Comparison of ENCODE assay signal across 8 mouse cellular contexts in genomic region chr7:44527483-44528398, GRCm38 (mm10). TPM values are rescaled to one million over a fixed set of nuclear protein-coding genes. Genes with fewer than 3 reads are reported as not detected.
DNase-seq lines count a peak whose midpoint lies in the region; ATAC-seq lines count a peak whose summit lies in the region.

No protein-coding gene starts in this region.

- H3K27ac ChIP-seq in hindbrain, embryonic 11.5 days (ENCODE audit: low read depth, low read length): no peak overlapping the region
- 0 out of 2 replicates have a peak overlapping the region, but pooled peaks have one; percentile 1 for H3K27ac ChIP-seq in lung, embryonic 15.5 days

- no peaks in the 10 kb centered on the region for H3K9me3 ChIP-seq in hindbrain, embryonic 11.5 days (ENCODE audit: control insufficient read depth, low read length)
- H3K9me3 ChIP-seq in lung, embryonic 15.5 days: no peaks in the 10 kb centered on the region

- H3K4me1 ChIP-seq in hindbrain, embryonic 11.5 days (replicated peaks; ENCODE audit: control insufficient read depth, insufficient read depth, low read length): peaks cover 4% of the 10 kb centered on the region; the same call in 1 of the 2 replicates
- peaks cover 21% of the 10 kb centered on the region for H3K4me1 ChIP-seq in lung, embryonic 15.5 days

- DNase-seq in Muller cell, postnatal 12 days (ENCODE audit: inconsistent ontology term): peak; percentile 62
- DNase-seq in cerebellum, adult 8-10 months: peak; percentile 82
- peak; percentile 68 for DNase-seq in forelimb bud, embryonic 11.5 days (ENCODE audit: low read depth, low spot score)
- DNase-seq in hindbrain, embryonic 11.5 days (ENCODE audit: low spot score): peak; percentile 80
- peak; percentile 81 for DNase-seq in layer of hippocampus, adult 9-11 months
- peak; percentile 90 for DNase-seq in thymus, postnatal 0 days (ENCODE audit: low spot score)

- 6% methylated on average over 40 of the region's 40 CpGs for WGBS in hindbrain, embryonic 11.5 days
- 5% methylated on average over 40 of the region's 40 CpGs for WGBS in lung, embryonic 15.5 days

- H3K9ac ChIP-seq in hindbrain, embryonic 11.5 days (ENCODE audit: low read depth, low read length): peak overlapping the region; percentile 49
- 0 out of 2 replicates have a peak overlapping the region, but pooled peaks have one; percentile 27 for H3K9ac ChIP-seq in lung, embryonic 15.5 days

- H3K36me3 ChIP-seq in hindbrain, embryonic 11.5 days (ENCODE audit: control insufficient read depth, insufficient read depth, low read length): no peaks in the 10 kb centered on the region
- 0 out of 2 replicates have a peak, but pooled peaks cover 4% of the 10 kb centered on the region for H3K36me3 ChIP-seq in lung, embryonic 15.5 days

- H3K27me3 ChIP-seq in hindbrain, embryonic 11.5 days (ENCODE audit: control insufficient read depth, insufficient read depth, low read length): peaks cover 29% of the 10 kb centered on the region
- peaks cover 47% of the 10 kb centered on the region for H3K27me3 ChIP-seq in lung, embryonic 15.5 days

- ATAC-seq in hindbrain, embryonic 11.5 days (ENCODE audit: low FRiP score): no peak
- ATAC-seq in lung, embryonic 15.5 days (ENCODE audit: borderline replicate concordance, extremely low read depth, low FRiP score, low TSS enrichment): no peak
- peak; percentile 61 for ATAC-seq in neutrophil, adult 5-6 weeks (ENCODE audit: extremely low read depth, insufficient number of reproducible peaks, low FRiP score, poor library complexity, severe bottlenecking)

- peak overlapping the region; percentile 26 for H3K4me3 ChIP-seq in hindbrain, embryonic 11.5 days (ENCODE audit: low read depth, low read length)
- peak overlapping the region; percentile 32 for H3K4me3 ChIP-seq in lung, embryonic 15.5 days

- H3K4me2 ChIP-seq in hindbrain, embryonic 11.5 days (replicated peaks; ENCODE audit: low read depth, low read length): peak overlapping the region; percentile 70
- peak overlapping the region; percentile 65 for H3K4me2 ChIP-seq in lung, embryonic 15.5 days

RNA-seq across cellular contexts. Expression of gene Mybpc2, which starts 3.3 kb away (rescaled TPM):
- polyA plus RNA-seq in hindbrain, embryonic 11.5 days (2014; fragmentation: Nextera tagmentation; extraction: Ambion mirVana): 0.07 and 0.19 TPM in 2 replicates
- polyA plus RNA-seq in lung, embryonic 15.5 days (2015; fragmentation: Nextera tagmentation; extraction: Ambion mirVana): 0.45 and 0.65 TPM in 2 replicates
- 3.7 and 7.9 TPM in 2 replicates for total RNA-seq in neutrophil, adult 5-6 weeks (2017)
- polyA plus RNA-seq in thymus, postnatal 0 days (2015; fragmentation: Nextera tagmentation; extraction: Ambion mirVana): 0.55 TPM in 2 replicates

RNA-seq across cellular contexts. Expression of gene Spib, which starts 4.1 kb away (rescaled TPM):
- not detected in 2 replicates for polyA plus RNA-seq in hindbrain, embryonic 11.5 days (2014; fragmentation: Nextera tagmentation; extraction: Ambion mirVana)
- polyA plus RNA-seq in lung, embryonic 15.5 days (2015; fragmentation: Nextera tagmentation; extraction: Ambion mirVana): 0.77 and 2.0 TPM in 2 replicates
- total RNA-seq in neutrophil, adult 5-6 weeks (2017): 205 and 207 TPM in 2 replicates
- 16.3 and 17.7 TPM in 2 replicates for polyA plus RNA-seq in thymus, postnatal 0 days (2015; fragmentation: Nextera tagmentation; extraction: Ambion mirVana)

RNA-seq across cellular contexts. Expression of gene Pold1, which starts 20.9 kb away (rescaled TPM):
- polyA plus RNA-seq in hindbrain, embryonic 11.5 days (2014; fragmentation: Nextera tagmentation; extraction: Ambion mirVana): 40.9 and 43.2 TPM in 2 replicates
- polyA plus RNA-seq in lung, embryonic 15.5 days (2015; fragmentation: Nextera tagmentation; extraction: Ambion mirVana): 108 and 112 TPM in 2 replicates
- total RNA-seq in neutrophil, adult 5-6 weeks (2017): 53.4 and 61.8 TPM in 2 replicates
- polyA plus RNA-seq in thymus, postnatal 0 days (2015; fragmentation: Nextera tagmentation; extraction: Ambion mirVana): 104 and 118 TPM in 2 replicates

RNA-seq across cellular contexts. Expression of gene Nr1h2, which starts 26.0 kb away (rescaled TPM):
- 70.8 and 72.7 TPM in 2 replicates for polyA plus RNA-seq in hindbrain, embryonic 11.5 days (2014; fragmentation: Nextera tagmentation; extraction: Ambion mirVana)
- 68.4 and 75.3 TPM in 2 replicates for polyA plus RNA-seq in lung, embryonic 15.5 days (2015; fragmentation: Nextera tagmentation; extraction: Ambion mirVana)
- 180 and 184 TPM in 2 replicates for total RNA-seq in neutrophil, adult 5-6 weeks (2017)
- 96.9 and 101 TPM in 2 replicates for polyA plus RNA-seq in thymus, postnatal 0 days (2015; fragmentation: Nextera tagmentation; extraction: Ambion mirVana)

RNA-seq across cellular contexts. Expression of gene Fam71e1, which starts 31.4 kb away (rescaled TPM):
- polyA plus RNA-seq in hindbrain, embryonic 11.5 days (2014; fragmentation: Nextera tagmentation; extraction: Ambion mirVana): 13.5 and 20.6 TPM in 2 replicates
- 9.1 and 11.1 TPM in 2 replicates for polyA plus RNA-seq in lung, embryonic 15.5 days (2015; fragmentation: Nextera tagmentation; extraction: Ambion mirVana)
- 7.3 and 7.6 TPM in 2 replicates for total RNA-seq in neutrophil, adult 5-6 weeks (2017)
- polyA plus RNA-seq in thymus, postnatal 0 days (2015; fragmentation: Nextera tagmentation; extraction: Ambion mirVana): 9.5 and 13.4 TPM in 2 replicates
